8 mouse cellular contexts compared by ENCODE assay signal in genomic region chr7:16312011-16312671, GRCm38 (mm10). TPM values are rescaled to one million over a fixed set of nuclear protein-coding genes. Genes with fewer than 3 reads are reported as not detected.
DNase-seq lines count a peak whose midpoint lies in the region; ATAC-seq and TF ChIP-seq lines count a peak whose summit lies in the region.

No protein-coding gene starts in this region.

- H3K27ac ChIP-seq in hindbrain, postnatal 0 days = peak overlapping the region; percentile 92
- H3K27ac ChIP-seq in liver, postnatal 0 days (ENCODE audit: low read depth) = peak overlapping the region; percentile 99
- H3K27ac ChIP-seq in neural tube, embryonic 15.5 days (replicated peaks) = peak overlapping the region; percentile 91

- H3K4me3 ChIP-seq in hindbrain, postnatal 0 days (ENCODE audit: low read length) = peak overlapping the region; percentile 60
- peak overlapping the region; percentile 81 for H3K4me3 ChIP-seq in liver, postnatal 0 days (ENCODE audit: low read depth, low read length)
- H3K4me3 ChIP-seq in neural tube, embryonic 15.5 days (replicated peaks) = peak overlapping the region; percentile 69

- H3K36me3 ChIP-seq in hindbrain, postnatal 0 days (ENCODE audit: insufficient read depth, low read length) = no peaks in the 10 kb centered on the region
- H3K36me3 ChIP-seq in liver, postnatal 0 days (replicated peaks; ENCODE audit: insufficient read depth, low read length) = peaks cover 6% of the 10 kb centered on the region
- peaks cover 11% of the 10 kb centered on the region; the same call in 1 of the 2 replicates for H3K36me3 ChIP-seq in neural tube, embryonic 15.5 days

- no peak for TF ChIP-seq POLR2A in brain, embryonic 14.5 days (IDR thresholded peaks at IDR 0.05; ENCODE audit: borderline replicate concordance, extremely low read depth, insufficient read depth, insufficient read length, poor library complexity, severe bottlenecking)

- no peak for TF ChIP-seq EP300 in liver, postnatal 0 days (IDR thresholded peaks at IDR 0.05; ENCODE audit: low read depth)

- intact Hi-C loops in gastrocnemius, postnatal 14 days (cut with DNase I; ENCODE audit: low total_unique reads) = no loop called here

- H3K4me2 ChIP-seq in hindbrain, postnatal 0 days (ENCODE audit: low read depth, low read length) = peak overlapping the region; percentile 92
- peak overlapping the region; percentile 100 for H3K4me2 ChIP-seq in liver, postnatal 0 days (ENCODE audit: low read depth, low read length)
- peak overlapping the region; percentile 95 for H3K4me2 ChIP-seq in neural tube, embryonic 15.5 days

- peak; percentile 65 to 79 for DNase-seq in adrenal gland, adult (ENCODE audit: inconsistent age in 2 of 2, low spot score in 1 of 2)
- DNase-seq in adrenal gland, postnatal 4 days (ENCODE audit: low spot score in 2 of 2) = no peak
- DNase-seq in brain, embryonic 14.5 days (ENCODE audit: low read depth) = peak; percentile 37
- peak; percentile 53 for DNase-seq in gastrocnemius, postnatal 14 days
- peak; percentile 23 for DNase-seq in hindbrain, postnatal 0 days (ENCODE audit: low spot score)
- DNase-seq in liver, postnatal 0 days = peak; percentile 58
- no peak for DNase-seq in layer of hippocampus, adult 9-11 months

- H3K4me1 ChIP-seq in hindbrain, postnatal 0 days (ENCODE audit: insufficient read depth, low read length) = peaks cover 13% of the 10 kb centered on the region
- peaks cover 45% of the 10 kb centered on the region for H3K4me1 ChIP-seq in liver, postnatal 0 days (ENCODE audit: insufficient read depth)
- peaks cover 56% of the 10 kb centered on the region for H3K4me1 ChIP-seq in neural tube, embryonic 15.5 days

- H3K9me3 ChIP-seq in hindbrain, postnatal 0 days (ENCODE audit: low read length) = no peaks in the 10 kb centered on the region
- no peaks in the 10 kb centered on the region for H3K9me3 ChIP-seq in liver, postnatal 0 days (ENCODE audit: low read length)
- no peaks in the 10 kb centered on the region for H3K9me3 ChIP-seq in neural tube, embryonic 15.5 days (replicated peaks)

- no peak for TF ChIP-seq CTCF in brain, embryonic 14.5 days (IDR thresholded peaks at IDR 0.05; ENCODE audit: borderline replicate concordance, extremely low read depth, insufficient read depth, insufficient read length)
- TF ChIP-seq CTCF in hindbrain, postnatal 0 days (IDR thresholded peaks at IDR 0.05; ENCODE audit: low read depth) = no peak
- no peak for TF ChIP-seq CTCF in liver, postnatal 0 days (IDR thresholded peaks at IDR 0.05; ENCODE audit: low read depth)

- H3K27me3 ChIP-seq in hindbrain, postnatal 0 days (ENCODE audit: insufficient read depth, low read length) = no peaks in the 10 kb centered on the region
- peaks cover 2% of the 10 kb centered on the region; the same call in 1 of the 2 replicates for H3K27me3 ChIP-seq in liver, postnatal 0 days (ENCODE audit: insufficient read depth, low read length)
- no peaks in the 10 kb centered on the region for H3K27me3 ChIP-seq in neural tube, embryonic 15.5 days (replicated peaks)

- peak overlapping the region; percentile 62 for H3K9ac ChIP-seq in hindbrain, postnatal 0 days (replicated peaks; ENCODE audit: low read length)
- peak overlapping the region; percentile 95 for H3K9ac ChIP-seq in liver, postnatal 0 days (replicated peaks)
- peak overlapping the region; percentile 71 for H3K9ac ChIP-seq in neural tube, embryonic 15.5 days (replicated peaks)

- ATAC-seq in hindbrain, postnatal 0 days = no peak
- ATAC-seq in liver, postnatal 0 days = no peak
- no peak; the same call in 1 of the 2 replicates for ATAC-seq in neural tube, embryonic 15.5 days (ENCODE audit: low FRiP score)

- 2% methylated on average over 34 of the region's 49 CpGs for WGBS in hindbrain, postnatal 0 days
- WGBS in liver, postnatal 0 days (ENCODE audit: insufficient replicate concordance) = 3% methylated on average over 33 of the region's 49 CpGs
- under 1% methylated on average over 49 of the region's 49 CpGs for WGBS in neural tube, embryonic 15.5 days

RNA-seq across cellular contexts. Expression of gene Bbc3, which starts 3.9 kb away (rescaled TPM):
- total RNA-seq in adrenal gland, postnatal 4 days (2021) = 1 to 10 TPM; 9.6 to 9.9 TPM
- 26.6 and 27.4 TPM in 2 replicates for polyA plus RNA-seq in brain, embryonic 14.5 days (2012; rRNA removed)
- 1 to 10 TPM; 3.6 to 5.1 TPM for total RNA-seq in gastrocnemius, postnatal 14 days (2021)
- total RNA-seq in hindbrain, postnatal 0 days (2014; rRNA removed) = 51.0 and 55.8 TPM in 2 replicates
- polyA plus RNA-seq in hindbrain, postnatal 0 days (2015; fragmentation: Nextera tagmentation; extraction: Ambion mirVana) = 32.2 and 33.3 TPM in 2 replicates
- polyA plus RNA-seq in liver, postnatal 0 days (2015; fragmentation: Nextera tagmentation; extraction: Ambion mirVana) = 3.7 and 4.1 TPM in 2 replicates
- 25.4 and 27.5 TPM in 2 replicates for polyA plus RNA-seq in neural tube, embryonic 15.5 days (2015; fragmentation: Nextera tagmentation; extraction: Ambion mirVana)

RNA-seq across cellular contexts. Expression of gene Ccdc9, which starts 25.5 kb away (rescaled TPM):
- total RNA-seq in adrenal gland, postnatal 4 days (2021) = 100 to 1,000 TPM; 103 to 116 TPM
- polyA plus RNA-seq in brain, embryonic 14.5 days (2012; rRNA removed) = 42.5 and 63.9 TPM in 2 replicates
- total RNA-seq in gastrocnemius, postnatal 14 days (2021) = 10 to 100 TPM; 30.1 to 32.8 TPM
- 11.8 and 27.9 TPM in 2 replicates for total RNA-seq in hindbrain, postnatal 0 days (2014; rRNA removed)
- 13.4 and 14.8 TPM in 2 replicates for polyA plus RNA-seq in hindbrain, postnatal 0 days (2015; fragmentation: Nextera tagmentation; extraction: Ambion mirVana)
- polyA plus RNA-seq in liver, postnatal 0 days (2015; fragmentation: Nextera tagmentation; extraction: Ambion mirVana) = 5.7 and 8.8 TPM in 2 replicates
- polyA plus RNA-seq in neural tube, embryonic 15.5 days (2015; fragmentation: Nextera tagmentation; extraction: Ambion mirVana) = 23.3 and 24.5 TPM in 2 replicates

RNA-seq across cellular contexts. Expression of gene Inafm1, which starts 38.7 kb away (rescaled TPM):
- total RNA-seq in adrenal gland, postnatal 4 days (2021) = 10 to 100 TPM; 35.6 to 41.5 TPM
- 50.1 and 52.9 TPM in 2 replicates for polyA plus RNA-seq in brain, embryonic 14.5 days (2012; rRNA removed)
- total RNA-seq in gastrocnemius, postnatal 14 days (2021) = 10 to 100 TPM; 11.1 to 12.4 TPM
- 56.0 and 71.3 TPM in 2 replicates for total RNA-seq in hindbrain, postnatal 0 days (2014; rRNA removed)
- 74.1 and 78.4 TPM in 2 replicates for polyA plus RNA-seq in hindbrain, postnatal 0 days (2015; fragmentation: Nextera tagmentation; extraction: Ambion mirVana)
- polyA plus RNA-seq in liver, postnatal 0 days (2015; fragmentation: Nextera tagmentation; extraction: Ambion mirVana) = 7.5 and 8.4 TPM in 2 replicates
- 56.4 and 66.4 TPM in 2 replicates for polyA plus RNA-seq in neural tube, embryonic 15.5 days (2015; fragmentation: Nextera tagmentation; extraction: Ambion mirVana)

RNA-seq across cellular contexts. Expression of gene C5ar1, which starts 52.8 kb away (rescaled TPM):
- total RNA-seq in adrenal gland, postnatal 4 days (2021) = 1 to 10 TPM; 4.8 to 6.2 TPM
- 1.1 and 1.4 TPM in 2 replicates for polyA plus RNA-seq in brain, embryonic 14.5 days (2012; rRNA removed)
- 1 to 10 TPM; 2.6 to 3.1 TPM for total RNA-seq in gastrocnemius, postnatal 14 days (2021)
- total RNA-seq in hindbrain, postnatal 0 days (2014; rRNA removed) = 1.4 and 1.9 TPM in 2 replicates
- polyA plus RNA-seq in hindbrain, postnatal 0 days (2015; fragmentation: Nextera tagmentation; extraction: Ambion mirVana) = 0.93 and 1.5 TPM in 2 replicates
- 5.5 and 6.9 TPM in 2 replicates for polyA plus RNA-seq in liver, postnatal 0 days (2015; fragmentation: Nextera tagmentation; extraction: Ambion mirVana)
- polyA plus RNA-seq in neural tube, embryonic 15.5 days (2015; fragmentation: Nextera tagmentation; extraction: Ambion mirVana) = 1.7 and 2.7 TPM in 2 replicates

Comparison
In these comparisons a context has a peak if more than half of its experiments do, and no peak if none do; other contexts are left out.
1. DNase-seq: peak in adrenal gland, adult (2 of 2), brain, embryonic 14.5 days (single experiment), gastrocnemius, postnatal 14 days (single experiment), hindbrain, postnatal 0 days (single experiment) and liver, postnatal 0 days (single experiment); none in adrenal gland, postnatal 4 days (0 of 2) and layer of hippocampus, adult 9-11 months (single experiment).
2. Peak in every context shown above with its lines, with median percentiles within 50 percentile points of each other: H3K27ac ChIP-seq, H3K4me2 ChIP-seq, H3K4me3 ChIP-seq and H3K9ac ChIP-seq.